In genomic region chr1:53850891-53851290, GRCm38 (mm10) we compare ENCODE assay signal across 9 mouse cellular contexts.
A peak's percentile ranks its signal among the peaks of the same experiment; 100 is the strongest.
DNase-seq lines count a peak whose midpoint lies in the region; ATAC-seq and TF ChIP-seq lines count a peak whose summit lies in the region.
"Had no signal": no experiment of that assay in that cellular context is flagged by ENCODE, and none has a peak within 500 bp of the region (broad histone marks: within the 10 kb centered on the region; RNA-seq: fewer than 3 reads in every experiment).

No protein-coding gene starts in this region.

- peak; percentile 78 for ATAC-seq in lung, postnatal 0 days
- ATAC-seq in stomach, embryonic 16.5 days (ENCODE audit: insufficient read depth, low FRiP score) = no peak
- no peak for ATAC-seq in erythroblast, adult 5-6 weeks (replicated peaks; ENCODE audit: low FRiP score, poor library complexity, severe bottlenecking)

- H3K4me3 ChIP-seq in kidney, adult 2 months (ENCODE audit: insufficient read depth, low read depth, low read length) = no peak overlapping the region
- H3K4me3 ChIP-seq in lung, postnatal 0 days (ENCODE audit: low read depth, low read length) = no peak overlapping the region
- H3K4me3 ChIP-seq in stomach, embryonic 16.5 days (replicated peaks; ENCODE audit: low read length) = no peak overlapping the region
- no peak overlapping the region for H3K4me3 ChIP-seq in cerebellum, adult 2 months (replicated peaks; ENCODE audit: insufficient read depth, low read depth, low read length)
- H3K4me3 ChIP-seq: limb, embryonic 13.5 days had no signal

- TF ChIP-seq POLR2A in kidney, adult 2 months (IDR thresholded peaks at IDR 0.05; ENCODE audit: low read depth, low read length) = no peak
- no peak for TF ChIP-seq POLR2A in cerebellum, adult 2 months (IDR thresholded peaks at IDR 0.05; ENCODE audit: borderline replicate concordance, insufficient read depth, low read length)

- no peak overlapping the region for H3K4me2 ChIP-seq in lung, postnatal 0 days (replicated peaks; ENCODE audit: low read depth, low read length)
- H3K4me2 ChIP-seq in stomach, embryonic 16.5 days (ENCODE audit: low read depth, low read length) = no peak overlapping the region
- H3K4me2 ChIP-seq: limb, embryonic 13.5 days had no signal

- peak overlapping the region; percentile 73 for H3K27ac ChIP-seq in kidney, adult 2 months (ENCODE audit: insufficient read depth, low read depth, low read length)
- peak overlapping the region; percentile 48; the same call in 1 of the 2 replicates for H3K27ac ChIP-seq in lung, postnatal 0 days (ENCODE audit: low read length)
- H3K27ac ChIP-seq in stomach, embryonic 16.5 days (ENCODE audit: low read length) = peak overlapping the region; percentile 35
- no peak overlapping the region for H3K27ac ChIP-seq in cerebellum, adult 2 months (ENCODE audit: insufficient read depth, low read length)
- H3K27ac ChIP-seq: limb, embryonic 13.5 days had no signal

- TF ChIP-seq EP300 in lung, postnatal 0 days (IDR thresholded peaks at IDR 0.05) = peak; percentile 84

- peak; percentile 8 for DNase-seq in kidney, adult 2 months
- no peak for DNase-seq in kidney, postnatal 25 days
- peak; percentile 46 for DNase-seq in heart, adult 8-10 months (ENCODE audit: low spot score)
- peak; percentile 70 for DNase-seq in lung, postnatal 0 days (ENCODE audit: low spot score)
- no peak for DNase-seq in urinary bladder, adult 2 months (ENCODE audit: low spot score)
- DNase-seq in cerebellum, adult 2 months = no peak

- no peaks in the 10 kb centered on the region for H3K9me3 ChIP-seq in lung, postnatal 0 days (ENCODE audit: low read length)
- no peaks in the 10 kb centered on the region for H3K9me3 ChIP-seq in stomach, embryonic 16.5 days (replicated peaks; ENCODE audit: control insufficient read depth, low read length)
- H3K9me3 ChIP-seq: limb, embryonic 13.5 days had no signal

- H3K4me1 ChIP-seq in kidney, adult 2 months (ENCODE audit: control insufficient read depth, insufficient read depth, low read length) = peaks cover 4% of the 10 kb centered on the region; the same call in 1 of the 2 replicates
- peaks cover 15% of the 10 kb centered on the region; the same call in 1 of the 2 replicates for H3K4me1 ChIP-seq in lung, postnatal 0 days (ENCODE audit: insufficient read depth, low read depth, low read length)
- peaks cover 13% of the 10 kb centered on the region; the same call in 1 of the 2 replicates for H3K4me1 ChIP-seq in stomach, embryonic 16.5 days (ENCODE audit: control insufficient read depth, insufficient read depth, low read length)
- H3K4me1 ChIP-seq in cerebellum, adult 2 months (ENCODE audit: control insufficient read depth, insufficient read depth, low read length) = no peaks in the 10 kb centered on the region
- H3K4me1 ChIP-seq: limb, embryonic 13.5 days had no signal

- TF ChIP-seq CTCF in kidney, adult 2 months (conservative IDR thresholded peaks at IDR 0.05; ENCODE audit: insufficient read depth, insufficient read length, low read depth, low read length) = no peak
- TF ChIP-seq CTCF in lung, postnatal 0 days (IDR thresholded peaks at IDR 0.05) = no peak
- TF ChIP-seq CTCF in cerebellum, adult 2 months (IDR thresholded peaks at IDR 0.05; ENCODE audit: borderline replicate concordance, insufficient read depth, low read depth, low read length) = no peak

- WGBS in kidney, adult 2 months = 75% methylated on average over 6 of the region's 6 CpGs
- WGBS in lung, postnatal 0 days = 55% methylated on average over 6 of the region's 6 CpGs
- 66% methylated on average over 6 of the region's 6 CpGs for WGBS in stomach, embryonic 16.5 days
- 91% methylated on average over 6 of the region's 6 CpGs for WGBS in cerebellum, adult 2 months

- no peaks in the 10 kb centered on the region for H3K27me3 ChIP-seq in kidney, adult 2 months (replicated peaks; ENCODE audit: control insufficient read depth, insufficient read depth, low read length)
- no peaks in the 10 kb centered on the region for H3K27me3 ChIP-seq in lung, postnatal 0 days (replicated peaks; ENCODE audit: insufficient read depth, low read length)
- no peaks in the 10 kb centered on the region for H3K27me3 ChIP-seq in stomach, embryonic 16.5 days (ENCODE audit: control insufficient read depth, insufficient read depth, low read length)
- H3K27me3 ChIP-seq in cerebellum, adult 2 months (ENCODE audit: control insufficient read depth, insufficient read depth, low read length) = no peaks in the 10 kb centered on the region
- H3K27me3 ChIP-seq: limb, embryonic 13.5 days had no signal

- H3K9ac ChIP-seq in lung, postnatal 0 days (replicated peaks; ENCODE audit: low read depth) = no peak overlapping the region
- H3K9ac ChIP-seq in stomach, embryonic 16.5 days (ENCODE audit: low read length) = no peak overlapping the region
- H3K9ac ChIP-seq: limb, embryonic 13.5 days had no signal

- no peaks in the 10 kb centered on the region for H3K36me3 ChIP-seq in kidney, adult 2 months (ENCODE audit: control insufficient read depth, insufficient read depth, low read length)
- no peaks in the 10 kb centered on the region for H3K36me3 ChIP-seq in lung, postnatal 0 days (ENCODE audit: insufficient read depth, low read length)
- H3K36me3 ChIP-seq in stomach, embryonic 16.5 days (ENCODE audit: control insufficient read depth, insufficient read depth, low read length) = no peaks in the 10 kb centered on the region
- H3K36me3 ChIP-seq: limb, embryonic 13.5 days had no signal

Comparison
In these comparisons a context has a peak if more than half of its experiments do, and no peak if none do; other contexts are left out.
1. DNase-seq: peak in kidney, adult 2 months (single experiment), heart, adult 8-10 months (single experiment) and lung, postnatal 0 days (single experiment); none in kidney, postnatal 25 days (0 of 2), urinary bladder, adult 2 months (single experiment) and cerebellum, adult 2 months (0 of 2).